Mouse (Mus musculus): ENCODE data around the gene Fbxo46. TPM values are rescaled to one million over a fixed set of nuclear protein-coding genes. Genes with fewer than 3 reads are reported as not detected.

The Fbxo46 gene
- polyA plus RNA-seq, 1 experiment, result 7.6 TPM

GRCm38 (mm10) chr7:19077761-19078160 is 41.9 kb upstream of the Fbxo46 start:
- DNase-seq, result no peak
- no peak for TF ChIP-seq POLR2A (IDR thresholded peaks at IDR 0.05; ENCODE audit: borderline replicate concordance, insufficient read depth, low read length)
- no peak for TF ChIP-seq CTCF (IDR thresholded peaks at IDR 0.05; ENCODE audit: borderline replicate concordance, insufficient read depth, low read depth, low read length)
- no peaks in the 10 kb centered on the region for H3K27me3 ChIP-seq (ENCODE audit: control insufficient read depth, insufficient read depth, low read length)
- H3K4me1 ChIP-seq (ENCODE audit: control insufficient read depth, insufficient read depth, low read length), result peaks cover 5% of the 10 kb centered on the region
- no peak overlapping the region for H3K4me3 ChIP-seq (replicated peaks; ENCODE audit: insufficient read depth, low read depth, low read length)
- H3K27ac ChIP-seq (ENCODE audit: insufficient read depth, low read length), result no peak overlapping the region
- 60% methylated on average over 14 of the region's 14 CpGs for WGBS

- Histone ChIP-seq H3K4me1 (ENCODE audit: control insufficient read depth, insufficient read depth, low read length) (peaks cover 5% of the 10 kb centered on the region), H3K27me3 (ENCODE audit: control insufficient read depth, insufficient read depth, low read length) (no peaks in the 10 kb centered on the region), H3K27ac (ENCODE audit: insufficient read depth, low read length) (no peak overlapping the region), H3K4me3 (replicated peaks; ENCODE audit: insufficient read depth, low read depth, low read length) (no peak overlapping the region)
- no peak for DNase-seq
- no peak for TF ChIP-seq CTCF (IDR thresholded peaks at IDR 0.05; ENCODE audit: borderline replicate concordance, insufficient read depth, low read depth, low read length)
- TF ChIP-seq POLR2A (IDR thresholded peaks at IDR 0.05; ENCODE audit: borderline replicate concordance, insufficient read depth, low read length), result no peak
- WGBS, result 24% methylated on average over 3 of the region's 3 CpGs
Observed at GRCm38 (mm10) chr7:19078732-19079131, 40.9 kb upstream of the Fbxo46 start.

DNA sequence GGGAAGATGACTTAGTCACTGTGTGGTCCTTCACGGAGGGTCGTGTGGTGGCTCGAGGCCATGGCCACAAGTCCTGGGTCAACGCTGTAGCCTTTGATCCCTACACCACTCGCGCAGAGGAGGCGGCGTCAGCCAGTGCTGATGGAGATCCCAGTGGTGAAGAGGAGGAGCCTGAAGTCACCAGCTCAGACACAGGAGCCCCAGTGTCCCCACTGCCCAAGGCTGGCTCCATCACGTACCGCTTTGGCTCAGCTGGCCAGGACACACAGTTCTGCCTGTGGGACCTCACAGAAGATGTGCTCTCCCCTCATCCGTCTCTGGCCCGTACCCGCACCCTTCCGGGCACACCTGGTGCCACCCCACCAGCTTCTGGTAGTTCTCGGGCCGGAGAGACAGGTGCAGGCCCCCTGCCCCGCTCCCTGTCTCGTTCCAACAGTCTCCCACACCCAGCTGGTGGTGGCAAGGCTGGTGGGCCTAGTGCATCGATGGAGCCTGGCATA is 39.2 kb upstream of the Fbxo46 start:
- no peak for TF ChIP-seq CTCF (IDR thresholded peaks at IDR 0.05; ENCODE audit: borderline replicate concordance, insufficient read depth, low read depth, low read length)
- no peak for TF ChIP-seq POLR2A (IDR thresholded peaks at IDR 0.05; ENCODE audit: borderline replicate concordance, insufficient read depth, low read length)
- Histone ChIP-seq H3K27me3 (ENCODE audit: control insufficient read depth, insufficient read depth, low read length) (no peaks in the 10 kb centered on the region), H3K4me1 (ENCODE audit: control insufficient read depth, insufficient read depth, low read length) (no peaks in the 10 kb centered on the region; the same call in 1 of the 2 replicates), H3K4me3 (replicated peaks; ENCODE audit: insufficient read depth, low read depth, low read length) (no peak overlapping the region), H3K27ac (ENCODE audit: insufficient read depth, low read length) (no peak overlapping the region)
- 74% methylated on average over 19 of the region's 19 CpGs for WGBS
- DNase-seq, result no peak

DNA sequence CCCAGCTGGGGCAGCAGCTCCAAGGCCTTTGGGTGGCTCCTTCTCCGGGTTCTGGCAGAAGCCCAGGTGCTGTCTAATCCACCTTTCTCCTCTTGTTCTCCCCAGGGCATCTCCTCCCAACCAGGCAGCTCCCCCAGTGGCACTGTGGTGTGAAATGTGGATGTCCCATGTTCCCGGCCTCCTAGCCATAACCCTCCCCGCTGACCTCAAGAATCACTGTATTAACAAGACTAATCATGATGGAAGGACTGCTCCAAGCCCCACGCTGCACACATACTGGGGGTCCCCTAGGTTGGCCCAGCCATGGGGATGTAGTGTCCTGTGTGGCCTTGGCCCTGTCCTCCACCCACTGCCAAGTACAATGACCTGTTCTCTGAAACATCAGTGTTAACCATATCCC is 37.5 kb upstream of the Fbxo46 start:
- Histone ChIP-seq H3K27ac (ENCODE audit: insufficient read depth, low read length) (no peak overlapping the region), H3K4me3 (replicated peaks; ENCODE audit: insufficient read depth, low read depth, low read length) (no peak overlapping the region), H3K27me3 (ENCODE audit: control insufficient read depth, insufficient read depth, low read length) (no peaks in the 10 kb centered on the region), H3K4me1 (ENCODE audit: control insufficient read depth, insufficient read depth, low read length) (no peaks in the 10 kb centered on the region; the same call in 1 of the 2 replicates)
- 81% methylated on average over 4 of the region's 4 CpGs for WGBS
- no peak for TF ChIP-seq CTCF (IDR thresholded peaks at IDR 0.05; ENCODE audit: borderline replicate concordance, insufficient read depth, low read depth, low read length)
- TF ChIP-seq POLR2A (IDR thresholded peaks at IDR 0.05; ENCODE audit: borderline replicate concordance, insufficient read depth, low read length), result no peak
- no peak for DNase-seq

GRCm38 (mm10) chr7:19083096-19083495 is 36.6 kb upstream of the Fbxo46 start:
- H3K27ac ChIP-seq (ENCODE audit: insufficient read depth, low read length), result no peak overlapping the region
- no peak for DNase-seq
- H3K4me1 ChIP-seq (ENCODE audit: control insufficient read depth, insufficient read depth, low read length), result no peaks in the 10 kb centered on the region; the same call in 1 of the 2 replicates
- no peaks in the 10 kb centered on the region for H3K27me3 ChIP-seq (ENCODE audit: control insufficient read depth, insufficient read depth, low read length)
- TF ChIP-seq POLR2A (IDR thresholded peaks at IDR 0.05; ENCODE audit: borderline replicate concordance, insufficient read depth, low read length), result no peak
- TF ChIP-seq CTCF (IDR thresholded peaks at IDR 0.05; ENCODE audit: borderline replicate concordance, insufficient read depth, low read depth, low read length), result no peak
- 46% methylated on average over 6 of the region's 6 CpGs for WGBS
- H3K4me3 ChIP-seq (replicated peaks; ENCODE audit: insufficient read depth, low read depth, low read length), result no peak overlapping the region

- no peak within 1 kb of the TSS for H3K27ac ChIP-seq (ENCODE audit: insufficient read depth, low read length)
- no peak for TF ChIP-seq CTCF (IDR thresholded peaks at IDR 0.05; ENCODE audit: borderline replicate concordance, insufficient read depth, low read depth, low read length)
- DNase-seq, result no peak
- WGBS, result 46% methylated on average over 10 of the region's 10 CpGs
- no peaks in the 10 kb centered on the region; the same call in 1 of the 2 replicates for H3K4me1 ChIP-seq (ENCODE audit: control insufficient read depth, insufficient read depth, low read length)
- no peaks in the 10 kb centered on the region for H3K27me3 ChIP-seq (ENCODE audit: control insufficient read depth, insufficient read depth, low read length)
- no peak within 1 kb of the TSS for H3K4me3 ChIP-seq (replicated peaks; ENCODE audit: insufficient read depth, low read depth, low read length)
Observed at GRCm38 (mm10) chr7:19083701-19084100, 36.0 kb upstream of the Fbxo46 start, which contains the start of gene Dmpk. Dmpk (plus strand) TSS chr7:19083849.

DNA sequence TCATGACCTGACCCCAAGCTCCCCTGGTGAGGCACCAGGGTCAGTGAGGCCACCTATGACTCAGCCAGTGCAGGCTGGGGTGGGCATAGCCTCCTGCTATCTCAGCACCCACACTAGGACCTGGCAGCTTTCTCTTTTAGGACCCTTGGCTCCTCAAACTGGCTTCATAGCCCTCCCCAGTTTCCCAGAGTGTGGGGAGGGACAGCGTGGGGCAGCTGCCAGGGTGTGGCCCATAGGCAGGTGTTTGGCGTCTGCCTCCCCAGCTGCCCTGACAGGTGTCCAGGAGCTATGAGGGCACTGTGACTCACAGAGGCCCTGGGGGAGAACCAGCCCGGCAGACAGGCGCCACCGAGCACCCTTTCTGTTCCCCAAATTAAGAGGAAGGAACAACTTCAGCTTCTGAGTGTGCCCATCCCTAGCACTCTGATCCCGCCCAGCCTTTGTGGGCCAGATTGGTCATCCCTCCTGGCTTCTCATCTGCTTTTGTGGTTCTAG is 35.3 kb upstream of the Fbxo46 start:
- Histone ChIP-seq H3K4me3 (replicated peaks; ENCODE audit: insufficient read depth, low read depth, low read length) (no peak overlapping the region), H3K27ac (ENCODE audit: insufficient read depth, low read length) (no peak overlapping the region), H3K27me3 (ENCODE audit: control insufficient read depth, insufficient read depth, low read length) (no peaks in the 10 kb centered on the region), H3K4me1 (ENCODE audit: control insufficient read depth, insufficient read depth, low read length) (no peaks in the 10 kb centered on the region; the same call in 1 of the 2 replicates)
- TF ChIP-seq POLR2A (IDR thresholded peaks at IDR 0.05; ENCODE audit: borderline replicate concordance, insufficient read depth, low read length) (no peak), CTCF (IDR thresholded peaks at IDR 0.05; ENCODE audit: borderline replicate concordance, insufficient read depth, low read depth, low read length) (no peak)
- 63% methylated on average over 6 of the region's 6 CpGs for WGBS
- DNase-seq, result no peak

GRCm38 (mm10) chr7:19084921-19085473 is 34.7 kb upstream of the Fbxo46 start:
- DNase-seq, result no peak
- no peaks in the 10 kb centered on the region; the same call in 1 of the 2 replicates for H3K4me1 ChIP-seq (ENCODE audit: control insufficient read depth, insufficient read depth, low read length)
- TF ChIP-seq CTCF (IDR thresholded peaks at IDR 0.05; ENCODE audit: borderline replicate concordance, insufficient read depth, low read depth, low read length), result no peak
- TF ChIP-seq POLR2A (IDR thresholded peaks at IDR 0.05; ENCODE audit: borderline replicate concordance, insufficient read depth, low read length), result no peak
- no peaks in the 10 kb centered on the region for H3K27me3 ChIP-seq (ENCODE audit: control insufficient read depth, insufficient read depth, low read length)
- 36% methylated on average over 9 of the region's 9 CpGs for WGBS
- no peak overlapping the region for H3K4me3 ChIP-seq (replicated peaks; ENCODE audit: insufficient read depth, low read depth, low read length)
- no peak overlapping the region for H3K27ac ChIP-seq (ENCODE audit: insufficient read depth, low read length)

All from cerebellum, adult 2 months (tissue).